Mouse (Mus musculus): ENCODE data around the gene Prdm2.

DNA sequence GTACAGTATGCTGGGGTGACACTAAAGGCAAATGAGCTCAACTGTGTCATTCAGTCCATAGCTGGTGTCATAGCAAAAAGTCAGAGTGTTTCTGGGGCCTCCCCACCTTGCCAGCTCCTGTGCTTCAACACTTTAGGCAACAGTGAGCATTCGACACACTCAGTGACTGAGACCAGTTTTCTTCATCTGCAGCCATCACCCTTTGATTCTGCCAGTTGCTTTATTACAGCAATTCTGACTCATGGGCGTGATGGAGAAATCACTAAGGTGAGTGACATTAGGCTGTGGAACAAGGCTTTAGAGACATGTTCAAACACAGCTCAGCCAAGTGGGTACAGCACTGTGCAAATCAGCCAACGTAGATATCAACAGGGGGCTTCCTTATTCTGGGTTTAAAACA lies 91.6 kb downstream of the Prdm2 start:
- TF ChIP-seq CTCF (IDR thresholded peaks at IDR 0.05; ENCODE audit: borderline replicate concordance, control insufficient read depth, extremely low read depth, insufficient read depth, low read length, poor library complexity) (no peak), POLR2A (IDR thresholded peaks at IDR 0.05; ENCODE audit: control insufficient read depth, extremely low read depth, insufficient read depth, low read length, poor library complexity) (no peak)
